ENCODE assay signal across 9 mouse cellular contexts in genomic region chr2:92529071-92529641, GRCm38 (mm10).
DNase-seq lines count a peak whose midpoint lies in the region; ATAC-seq and TF ChIP-seq lines count a peak whose summit lies in the region.
"Had no signal": no experiment of that assay in that cellular context is flagged by ENCODE, and none has a peak within 500 bp of the region (broad histone marks: within the 10 kb centered on the region; RNA-seq: fewer than 3 reads in every experiment).

No protein-coding gene starts in this region.

- H3K27ac ChIP-seq in forebrain, embryonic 13.5 days: peak overlapping the region; percentile 73
- H3K27ac ChIP-seq in heart, embryonic 15.5 days: peak overlapping the region; percentile 44
- 0 out of 2 replicates have a peak overlapping the region, but pooled peaks have one; percentile 54 for H3K27ac ChIP-seq in limb, embryonic 15.5 days
- peak overlapping the region; percentile 84 for H3K27ac ChIP-seq in midbrain, postnatal 0 days (ENCODE audit: low read depth, low read length)
- peak overlapping the region; percentile 59 for H3K27ac ChIP-seq in stomach, postnatal 0 days (replicated peaks)

- H3K36me3 ChIP-seq in E14TG2a.4 (ENCODE audit: insufficient read depth, low read length): no peaks in the 10 kb centered on the region
- H3K36me3 ChIP-seq in forebrain, embryonic 13.5 days (ENCODE audit: poor library complexity, severe bottlenecking): no peaks in the 10 kb centered on the region
- no peaks in the 10 kb centered on the region for H3K36me3 ChIP-seq in heart, embryonic 15.5 days
- no peaks in the 10 kb centered on the region for H3K36me3 ChIP-seq in limb, embryonic 15.5 days
- no peaks in the 10 kb centered on the region for H3K36me3 ChIP-seq in midbrain, postnatal 0 days (ENCODE audit: insufficient read depth, low read length)
- H3K36me3 ChIP-seq in stomach, postnatal 0 days (ENCODE audit: control insufficient read depth, insufficient read depth, low read length): no peaks in the 10 kb centered on the region
- H3K36me3 ChIP-seq: G1E had no signal

- WGBS in forebrain, embryonic 13.5 days: 7% methylated on average over 24 of the region's 24 CpGs
- WGBS in heart, embryonic 15.5 days: 9% methylated on average over 24 of the region's 24 CpGs
- WGBS in limb, embryonic 15.5 days: 4% methylated on average over 24 of the region's 24 CpGs
- 7% methylated on average over 24 of the region's 24 CpGs for WGBS in midbrain, postnatal 0 days
- 5% methylated on average over 24 of the region's 24 CpGs for WGBS in stomach, postnatal 0 days

- no peak for TF ChIP-seq CTCF in E14TG2a.4 (conservative IDR thresholded peaks at IDR 0.05; ENCODE audit: low read length)
- peak; percentile 43; the same call in 1 of the 2 replicates for TF ChIP-seq CTCF in midbrain, postnatal 0 days (IDR thresholded peaks at IDR 0.05)
- TF ChIP-seq CTCF in stomach, postnatal 0 days (IDR thresholded peaks at IDR 0.05; ENCODE audit: low read depth): peak; percentile 38; the same call in 1 of the 2 replicates

- H3K4me3 ChIP-seq in E14TG2a.4 (replicated peaks; ENCODE audit: low read length): peak overlapping the region; percentile 79
- peak overlapping the region; percentile 50 for H3K4me3 ChIP-seq in forebrain, embryonic 13.5 days
- peak overlapping the region; percentile 54 for H3K4me3 ChIP-seq in heart, embryonic 15.5 days
- H3K4me3 ChIP-seq in limb, embryonic 15.5 days: peak overlapping the region; percentile 45
- peak overlapping the region; percentile 34 for H3K4me3 ChIP-seq in midbrain, postnatal 0 days (ENCODE audit: low read depth, low read length)
- peak overlapping the region; percentile 39 for H3K4me3 ChIP-seq in stomach, postnatal 0 days (ENCODE audit: low read depth, low read length)

- DNase-seq in kidney, postnatal 10 days: peak; percentile 92
- peak; percentile 93 for DNase-seq in midbrain, postnatal 0 days (ENCODE audit: low spot score)
- DNase-seq in stomach, postnatal 0 days (ENCODE audit: low spot score): peak; percentile 81

- no peak for TF ChIP-seq EP300 in stomach, postnatal 0 days (optimal IDR thresholded peaks at IDR 0.05)

- H3K27me3 ChIP-seq in E14TG2a.4 (ENCODE audit: insufficient read depth, low read length): peaks cover 7% of the 10 kb centered on the region; the same call in 1 of the 2 replicates
- H3K27me3 ChIP-seq in forebrain, embryonic 13.5 days: no peaks in the 10 kb centered on the region
- no peaks in the 10 kb centered on the region for H3K27me3 ChIP-seq in heart, embryonic 15.5 days
- H3K27me3 ChIP-seq in limb, embryonic 15.5 days: no peaks in the 10 kb centered on the region
- no peaks in the 10 kb centered on the region for H3K27me3 ChIP-seq in midbrain, postnatal 0 days (ENCODE audit: insufficient read depth, low read length)
- H3K27me3 ChIP-seq in stomach, postnatal 0 days (ENCODE audit: control insufficient read depth, insufficient read depth, low read length): no peaks in the 10 kb centered on the region

- peak overlapping the region; percentile 70 for H3K9ac ChIP-seq in forebrain, embryonic 13.5 days
- H3K9ac ChIP-seq in heart, embryonic 15.5 days: peak overlapping the region; percentile 62
- peak overlapping the region; percentile 29 for H3K9ac ChIP-seq in limb, embryonic 15.5 days
- H3K9ac ChIP-seq in midbrain, postnatal 0 days (replicated peaks; ENCODE audit: low read length, poor library complexity, severe bottlenecking): peak overlapping the region; percentile 64
- H3K9ac ChIP-seq in stomach, postnatal 0 days (ENCODE audit: low read length): peak overlapping the region; percentile 59

- peaks cover 17% of the 10 kb centered on the region for H3K9me3 ChIP-seq in E14TG2a.4 (ENCODE audit: low read length)
- H3K9me3 ChIP-seq in forebrain, embryonic 13.5 days (replicated peaks): no peaks in the 10 kb centered on the region
- no peaks in the 10 kb centered on the region for H3K9me3 ChIP-seq in heart, embryonic 15.5 days (replicated peaks)
- no peaks in the 10 kb centered on the region for H3K9me3 ChIP-seq in limb, embryonic 15.5 days
- H3K9me3 ChIP-seq in midbrain, postnatal 0 days (ENCODE audit: low read length): no peaks in the 10 kb centered on the region
- H3K9me3 ChIP-seq in stomach, postnatal 0 days (ENCODE audit: control insufficient read depth, low read length): no peaks in the 10 kb centered on the region
- H3K9me3 ChIP-seq: G1E had no signal

- peaks cover 22% of the 10 kb centered on the region for H3K4me1 ChIP-seq in E14TG2a.4 (replicated peaks; ENCODE audit: low read depth, low read length)
- peaks cover 9% of the 10 kb centered on the region for H3K4me1 ChIP-seq in forebrain, embryonic 13.5 days
- peaks cover 10% of the 10 kb centered on the region for H3K4me1 ChIP-seq in heart, embryonic 15.5 days (replicated peaks)
- peaks cover 15% of the 10 kb centered on the region; the same call in 1 of the 2 replicates for H3K4me1 ChIP-seq in limb, embryonic 15.5 days
- H3K4me1 ChIP-seq in midbrain, postnatal 0 days (ENCODE audit: insufficient read depth, low read length): peaks cover 3% of the 10 kb centered on the region
- 0 out of 2 replicates have a peak, but pooled peaks cover 4% of the 10 kb centered on the region for H3K4me1 ChIP-seq in stomach, postnatal 0 days (replicated peaks; ENCODE audit: control insufficient read depth, insufficient read depth)

- peak overlapping the region; percentile 77 for H3K4me2 ChIP-seq in forebrain, embryonic 13.5 days
- peak overlapping the region; percentile 84 for H3K4me2 ChIP-seq in heart, embryonic 15.5 days
- H3K4me2 ChIP-seq in limb, embryonic 15.5 days: peak overlapping the region; percentile 73
- H3K4me2 ChIP-seq in midbrain, postnatal 0 days (ENCODE audit: low read depth, low read length, poor library complexity, severe bottlenecking): peak overlapping the region; percentile 73
- H3K4me2 ChIP-seq in stomach, postnatal 0 days (replicated peaks; ENCODE audit: low read depth): peak overlapping the region; percentile 71

- ATAC-seq in cerebellum, adult (ENCODE audit: insufficient number of reproducible peaks, low FRiP score, low TSS enrichment): peak; percentile 99
- ATAC-seq in forebrain, embryonic 13.5 days: peak; percentile 100
- ATAC-seq in heart, embryonic 15.5 days (replicated peaks; ENCODE audit: insufficient number of reproducible peaks, insufficient read depth, low FRiP score, low read depth): peak; percentile 93
- peak; percentile 91 for ATAC-seq in limb, embryonic 15.5 days (ENCODE audit: insufficient number of reproducible peaks, low FRiP score, low TSS enrichment, low read depth)
- ATAC-seq in midbrain, postnatal 0 days (ENCODE audit: low FRiP score): peak; percentile 96
- peak; percentile 95 for ATAC-seq in stomach, postnatal 0 days (ENCODE audit: low FRiP score, low TSS enrichment)

Comparison
In these comparisons a context has a peak if more than half of its experiments do, and no peak if none do; other contexts are left out.
1. Peak in every context shown above with its lines: DNase-seq, ATAC-seq, H3K4me3 ChIP-seq and H3K27ac ChIP-seq.